In genomic region chr13:106755892-106756291, GRCm38 (mm10) we compare ENCODE assay signal across 17 mouse cellular contexts.
"Had no signal": no experiment of that assay in that cellular context is flagged by ENCODE, and none has a peak within 500 bp of the region (broad histone marks: within the 10 kb centered on the region; RNA-seq: fewer than 3 reads in every experiment).

No protein-coding gene starts in this region.

- ATAC-seq: midbrain, embryonic 13.5 days; midbrain, embryonic 15.5 days had no signal

- H3K36me3 ChIP-seq: midbrain, embryonic 13.5 days; midbrain, embryonic 15.5 days; neural tube, embryonic 13.5 days; neural tube, embryonic 15.5 days had no signal

- H3K4me3 ChIP-seq: midbrain, embryonic 13.5 days; midbrain, embryonic 15.5 days; myocyte; neural tube, embryonic 13.5 days; neural tube, embryonic 15.5 days had no signal

- H3K27me3 ChIP-seq: midbrain, embryonic 13.5 days; midbrain, embryonic 15.5 days; neural tube, embryonic 13.5 days; neural tube, embryonic 15.5 days had no signal

- H3K27ac ChIP-seq: midbrain, embryonic 13.5 days; midbrain, embryonic 15.5 days; neural tube, embryonic 13.5 days; neural tube, embryonic 15.5 days had no signal

- DNase-seq: lung, adult 18-20 months; lung, embryonic 14.5 days; lung, postnatal 10 days; lung, postnatal 4 days; retina, postnatal 1 day; right cerebral cortex, adult 18-20 months; right cerebral cortex, postnatal 25 days; right cerebral cortex, postnatal 4 days; spleen, adult 18-20 months; thymus, adult 18-20 months; thymus, postnatal 14 days; thymus, postnatal 36 days had no signal
